Mouse (Mus musculus) gastrocnemius, postnatal 10 days (tissue): ENCODE measurements around the gene Fgfr2. TPM values are rescaled to one million over a fixed set of nuclear protein-coding genes. Genes with fewer than 3 reads are reported as not detected.

Experiments used
- DNase-seq: peaks from one replicate; pipeline ENCODE4 v3.0.0; 2021; ENCODE audit warnings: mixed read lengths
- total RNA-seq, 2 experiments: library from RNA; stranded (reverse); gene quantifications; 2 replicates each; pipeline ENCODE4 v1.2.3; 2021

Fgfr2 gene
- total RNA-seq, 2 experiments from 2014 or later, result 3.0 to 6.1 TPM

DNA sequence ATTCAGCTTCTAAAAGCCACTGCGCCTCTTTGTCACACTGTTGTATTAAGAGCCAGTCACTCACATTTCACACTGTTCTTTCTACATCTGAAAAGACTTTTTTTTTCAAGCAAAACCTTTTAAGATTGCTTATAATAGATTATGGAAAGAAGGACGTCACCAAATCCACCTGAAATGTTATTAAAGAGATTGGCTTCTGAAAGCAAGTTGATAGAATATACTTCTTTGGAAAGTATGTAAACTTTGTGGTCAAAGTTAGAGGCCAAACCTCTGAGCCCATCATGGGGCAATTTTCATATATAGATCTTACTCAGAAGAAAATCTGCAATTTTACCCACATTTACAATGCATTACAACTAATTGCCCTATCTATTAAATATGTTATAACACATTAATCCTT is 306.6 kb downstream of the Fgfr2 start:
- DNase-seq, result no peak

GRCm38 (mm10) chr7:132815081-132815480 is 308.1 kb downstream of the Fgfr2 start:
- no peak for DNase-seq

- no peak for DNase-seq
Measured at GRCm38 (mm10) chr7:132814089-132814450, 309.1 kb downstream of the Fgfr2 start.

DNA sequence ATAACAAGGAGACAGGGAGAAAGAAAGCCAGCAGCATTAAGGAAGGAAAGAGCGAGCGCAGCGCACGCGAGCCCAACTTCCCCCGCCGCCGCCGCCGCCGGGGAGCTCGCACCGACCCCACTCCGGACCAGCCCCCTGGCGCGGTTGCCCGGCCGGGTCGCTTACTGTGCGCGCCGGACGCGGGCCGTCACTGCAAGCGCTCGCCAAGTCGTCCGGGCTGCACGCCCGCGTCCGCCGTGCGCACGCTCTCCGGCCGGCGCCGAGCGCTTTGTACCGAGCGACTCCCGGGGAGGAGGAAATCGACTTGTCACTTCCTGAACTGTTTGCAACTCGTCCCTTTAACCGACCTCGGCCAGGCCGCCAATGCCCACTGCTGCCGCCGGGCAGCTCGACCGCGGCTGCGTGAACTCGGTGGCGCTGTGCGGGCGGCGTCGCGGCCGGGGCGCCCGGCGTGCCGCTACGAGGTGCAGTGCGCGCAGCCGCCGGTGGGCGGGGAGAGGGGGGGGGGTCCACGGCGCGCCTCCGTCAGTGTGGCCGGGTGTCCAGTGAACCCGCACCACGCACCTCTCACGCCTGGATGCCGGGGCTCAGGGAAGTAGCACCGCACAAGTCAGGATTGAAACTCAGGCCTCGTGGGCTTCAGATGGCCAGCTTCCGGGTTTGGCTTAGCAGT is 309.6 kb downstream of the Fgfr2 start, which contains the start of gene Fam53b:
Gene Fam53b, minus strand, starts transcription at position 471 of the 673 bp plus-strand sequence.
- DNase-seq, result peak; percentile 77

DNA sequence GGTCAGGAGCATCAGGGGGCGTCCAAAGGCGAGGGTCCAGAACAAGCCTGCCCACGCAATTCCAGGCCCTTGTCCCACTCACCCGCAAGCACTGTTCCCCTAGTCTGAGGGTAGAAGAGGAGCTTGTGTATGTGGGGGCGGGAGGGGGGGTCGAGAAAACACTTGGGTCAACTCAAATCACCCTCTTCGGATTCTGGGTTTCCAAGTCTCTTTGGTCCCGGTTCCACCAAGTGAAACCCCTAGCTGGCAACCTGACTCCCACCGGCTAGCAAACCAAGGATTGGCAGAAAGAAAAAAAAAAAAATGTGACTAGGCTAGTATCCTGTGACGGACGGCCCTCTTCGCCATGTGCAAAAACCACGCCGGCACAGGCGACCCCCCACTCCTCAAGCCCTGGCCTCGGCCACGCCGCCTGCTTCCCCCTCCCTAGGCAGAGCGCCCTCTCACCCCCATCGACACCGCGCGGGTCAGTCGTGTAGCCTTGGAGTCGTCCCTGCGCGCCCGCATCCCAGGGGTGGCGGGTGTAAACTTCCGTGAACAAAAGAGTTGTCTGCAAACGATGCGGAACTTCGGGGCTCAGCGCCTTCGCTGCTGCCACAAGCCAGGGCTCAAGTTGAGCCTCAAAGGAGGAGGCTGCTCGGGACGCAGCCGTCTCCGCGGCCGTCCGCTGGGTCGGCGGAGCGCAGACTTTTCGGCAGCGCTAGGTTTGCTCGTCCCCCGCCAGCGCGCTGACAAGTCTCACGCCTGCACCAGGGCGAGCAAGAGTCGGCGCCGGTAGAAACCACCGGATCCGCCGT is 310.3 kb downstream of the Fgfr2 start:
- peak; percentile 62 for DNase-seq

GRCm38 (mm10) chr7:132811716-132812618 is 311.2 kb downstream of the Fgfr2 start:
- DNase-seq, result no peak

DNA sequence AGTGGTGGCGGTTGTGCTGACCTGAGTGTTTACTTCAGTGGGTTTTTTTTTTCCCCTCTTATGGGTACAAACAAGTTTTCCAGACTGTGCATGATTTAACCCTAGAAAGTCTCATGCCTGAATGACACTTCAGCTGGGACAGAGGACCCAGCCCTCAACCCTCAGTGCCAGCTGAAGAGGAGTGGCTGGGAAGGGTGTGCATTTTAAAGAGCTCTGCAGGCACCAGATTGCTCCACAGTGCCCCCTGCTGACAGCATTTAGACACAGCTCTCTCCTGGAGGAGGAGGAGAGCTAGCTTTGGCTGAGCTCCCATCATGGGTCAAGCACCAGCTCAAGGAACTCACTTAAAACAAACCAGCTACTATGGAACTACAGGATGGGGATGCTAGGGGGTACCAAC is 312.3 kb downstream of the Fgfr2 start:
- peak; percentile 96 for DNase-seq

DNA sequence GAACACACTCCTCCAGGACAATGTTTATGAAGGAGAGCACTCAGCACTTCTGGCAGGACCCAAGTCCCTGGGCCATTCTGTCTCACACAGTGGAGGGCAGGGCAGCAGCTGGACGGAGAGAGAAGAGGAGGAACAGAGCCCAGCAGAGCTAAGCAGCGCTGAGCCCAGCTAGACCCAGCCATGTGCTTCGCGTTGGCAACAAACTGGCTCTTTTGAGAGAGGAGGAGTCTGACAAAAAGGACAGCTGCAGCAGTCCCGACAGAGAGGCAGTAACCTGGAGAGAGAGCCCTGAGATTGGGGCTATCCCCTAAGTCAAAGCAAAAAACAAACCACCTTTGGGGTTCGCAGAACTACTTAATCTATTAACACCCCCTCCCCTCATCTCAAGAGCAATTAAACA is 312.8 kb downstream of the Fgfr2 start:
- peak; percentile 62 for DNase-seq

DNA sequence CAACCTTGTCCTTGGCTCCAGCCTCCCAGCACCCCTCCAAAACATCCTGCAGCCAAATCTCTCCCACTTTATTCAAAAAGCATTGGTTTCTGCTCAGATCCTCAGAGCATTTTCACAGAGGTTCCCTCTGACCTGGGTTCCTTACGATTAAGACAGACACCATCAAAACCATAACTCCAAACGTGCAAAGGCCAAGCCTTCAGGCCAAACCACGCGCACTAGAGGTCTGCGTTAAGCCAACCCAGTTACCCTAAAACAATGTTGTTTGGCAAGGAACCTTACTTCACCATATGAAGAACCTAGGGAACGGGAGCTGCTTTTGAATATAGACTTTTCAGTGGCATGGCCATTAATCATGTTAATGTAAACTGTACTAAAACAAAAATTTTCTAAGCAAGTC is 313.4 kb downstream of the Fgfr2 start:
- no peak for DNase-seq

DNA sequence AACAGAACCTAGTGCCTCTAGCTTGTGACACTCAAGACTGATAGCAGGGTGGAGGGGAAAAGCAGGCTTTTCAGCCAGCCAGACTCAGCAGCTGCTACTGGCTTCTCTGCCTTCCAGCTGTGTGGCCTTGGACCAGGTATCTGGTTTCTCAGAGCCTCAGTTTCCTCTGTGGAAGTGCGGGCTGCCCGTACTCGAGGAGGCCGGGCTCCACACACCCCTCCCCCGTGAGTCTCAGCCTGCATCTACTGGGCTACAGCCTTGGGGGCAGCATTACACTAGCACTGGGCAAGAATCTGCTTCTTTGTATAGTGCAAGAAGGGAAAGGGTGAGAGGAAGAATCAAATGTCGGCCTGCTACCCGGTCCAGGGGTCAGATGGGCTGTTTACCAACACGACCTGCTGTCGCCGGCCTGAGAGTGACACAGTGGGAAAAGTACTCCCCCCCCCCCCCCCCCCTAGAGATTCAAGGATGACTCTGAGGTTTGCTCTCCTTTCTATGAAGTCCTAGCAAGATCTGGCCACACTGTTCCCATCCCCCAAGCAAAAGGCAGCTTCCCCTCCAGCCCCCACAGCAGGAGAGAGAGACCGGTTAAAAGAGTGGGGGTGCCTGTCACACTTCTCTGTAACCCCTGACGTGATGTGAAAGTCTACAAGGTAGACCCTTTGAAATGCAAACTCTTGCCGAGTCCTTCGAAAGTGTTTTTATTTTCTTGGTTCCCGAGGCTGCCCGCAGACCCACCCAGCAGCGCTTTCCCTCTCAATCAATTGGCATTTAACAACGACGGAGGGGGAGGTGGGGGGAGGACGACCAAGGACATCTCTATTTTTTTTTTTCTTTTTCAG is 314.1 kb downstream of the Fgfr2 start:
- DNase-seq, result no peak

DNA sequence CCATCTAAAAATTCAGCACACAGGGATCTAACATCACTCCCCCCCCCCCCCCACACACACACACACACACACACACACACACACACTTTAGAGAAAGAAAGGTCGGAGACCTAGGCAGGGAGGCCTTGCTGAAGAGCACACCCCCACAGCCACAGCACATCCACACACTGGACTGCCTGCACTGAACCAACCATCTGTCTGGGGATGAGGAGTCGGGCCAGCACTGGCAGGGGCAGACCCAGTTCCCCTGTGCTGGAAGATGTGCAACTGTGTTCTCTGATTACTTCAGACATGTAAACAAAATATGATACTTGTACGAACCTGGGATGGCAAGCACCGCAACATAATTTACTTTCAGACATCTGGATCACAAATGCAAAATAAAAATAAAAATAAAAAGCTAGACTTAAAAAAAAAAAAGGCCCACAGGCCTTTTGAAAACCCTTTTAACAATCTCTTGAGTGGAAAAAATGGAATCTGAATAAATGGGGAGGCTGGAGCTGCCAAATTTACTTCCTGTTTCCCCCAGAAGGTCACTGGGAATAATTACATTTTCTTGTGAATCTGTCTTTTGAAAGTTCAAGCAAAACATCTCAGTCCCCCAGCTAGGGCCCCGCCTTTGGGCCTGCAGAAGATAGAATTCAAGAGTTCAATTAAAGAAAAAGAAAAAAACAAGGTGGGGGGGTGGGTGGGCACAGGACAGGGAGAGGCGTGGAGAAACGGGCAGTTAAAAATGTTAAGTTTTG is 314.9 kb downstream of the Fgfr2 start:
- DNase-seq, result no peak

DNA sequence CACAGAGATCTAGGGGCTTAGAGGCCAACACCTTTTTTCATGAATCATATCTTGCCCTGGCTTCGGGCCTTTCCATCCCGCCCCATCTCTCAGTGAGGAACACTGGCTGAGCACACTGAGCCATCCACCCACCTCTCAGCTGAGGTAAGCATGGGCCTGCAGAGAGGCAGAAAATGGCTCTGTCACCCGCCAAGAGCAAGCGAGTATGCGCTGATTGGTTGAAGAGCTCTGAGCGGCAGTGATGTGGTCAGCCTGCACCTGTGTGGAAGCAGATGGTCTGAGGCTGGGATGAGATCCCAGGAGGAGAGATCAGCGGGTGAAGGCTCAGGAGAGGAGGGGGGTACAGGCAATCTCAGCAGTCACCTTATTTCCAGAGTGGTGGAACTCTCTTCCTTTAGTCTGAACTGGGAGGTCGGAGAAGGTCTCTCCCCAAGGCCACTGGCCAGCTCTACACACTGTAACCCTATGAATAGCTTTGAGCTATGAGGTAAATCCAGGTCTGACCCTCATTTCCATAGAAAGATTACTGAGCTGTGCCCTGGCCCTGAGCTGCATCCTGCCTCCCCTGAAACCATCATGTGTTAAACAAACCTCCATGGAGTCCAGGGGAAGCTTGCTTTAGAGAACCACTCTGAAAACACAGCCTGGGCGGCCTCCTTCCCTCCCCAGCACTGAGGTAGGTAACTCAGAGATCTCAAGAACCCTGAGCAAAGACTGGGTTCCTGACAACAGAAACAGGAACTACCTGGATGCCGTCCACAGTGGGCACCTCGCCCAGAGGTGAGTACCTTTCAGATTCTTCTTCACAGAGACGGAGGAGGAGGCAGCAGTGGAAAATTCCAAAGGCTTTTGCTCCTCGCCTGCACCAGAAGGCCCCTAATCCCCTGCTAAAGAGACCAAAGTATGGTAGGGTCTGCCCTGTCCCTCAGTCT is 316.0 kb downstream of the Fgfr2 start:
- no peak for DNase-seq

- DNase-seq, result peak; percentile 65
Measured at GRCm38 (mm10) chr7:132806286-132806685, 316.9 kb downstream of the Fgfr2 start.

DNA sequence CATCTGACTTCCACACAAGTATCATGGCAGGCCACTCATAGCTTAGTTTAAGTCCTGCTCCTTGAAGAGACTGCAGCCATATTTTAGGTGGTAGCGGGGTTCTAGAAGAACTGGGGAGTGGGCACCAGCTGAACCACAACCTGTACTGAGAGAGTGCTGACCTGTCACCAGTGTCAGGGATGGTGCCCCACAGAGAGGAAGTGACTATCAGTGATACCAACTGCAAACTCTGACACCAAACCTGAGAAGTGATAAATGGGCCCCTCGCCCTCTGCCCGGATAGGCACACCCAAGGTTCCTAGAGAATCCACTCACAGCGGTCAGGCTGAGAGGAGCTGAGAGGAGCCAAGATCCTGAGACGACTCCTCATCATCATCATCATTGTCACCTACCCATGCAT is 318.2 kb downstream of the Fgfr2 start:
- no peak for DNase-seq

- DNase-seq, result no peak
Measured at GRCm38 (mm10) chr7:132804461-132804860, 318.7 kb downstream of the Fgfr2 start.

DNA sequence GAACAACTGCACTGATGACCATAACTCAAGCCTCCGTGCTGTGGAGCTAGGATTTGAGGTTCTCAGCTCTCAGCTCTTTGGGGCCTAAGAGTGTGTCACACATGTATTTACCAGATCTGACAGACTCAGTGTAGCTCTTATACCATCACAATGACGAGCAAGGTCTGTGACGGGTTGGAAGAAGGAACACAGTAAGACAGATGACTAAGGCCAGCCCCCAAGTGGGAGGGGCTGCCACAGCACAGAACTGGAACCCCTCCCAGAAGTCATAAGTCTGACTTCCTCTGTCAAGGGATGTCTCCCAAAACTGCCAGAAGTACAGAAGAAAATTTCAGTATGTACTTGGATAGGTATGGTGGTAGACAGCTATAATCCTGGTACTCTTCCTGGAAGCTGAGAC is 319.2 kb downstream of the Fgfr2 start:
- DNase-seq, result no peak

DNA sequence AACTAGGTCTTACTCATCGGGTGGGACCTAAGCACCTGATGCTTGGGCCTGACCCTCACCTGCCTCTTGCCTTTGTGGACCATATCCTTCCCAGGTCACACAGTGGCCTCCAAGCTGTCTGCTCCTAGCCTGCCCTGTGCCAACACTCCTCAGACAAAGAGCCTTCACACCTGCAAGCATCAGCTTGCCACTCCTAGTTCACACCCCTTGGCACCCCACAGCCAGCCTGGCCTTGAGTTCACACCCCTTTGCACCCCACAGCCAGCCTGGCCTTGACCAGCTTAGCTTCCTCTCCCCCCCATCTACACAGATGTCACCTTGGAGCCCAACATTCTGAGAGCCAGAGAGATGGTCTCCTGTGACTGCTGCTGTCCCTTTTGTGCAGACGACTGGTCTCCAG is 319.8 kb downstream of the Fgfr2 start:
- no peak for DNase-seq

DNA sequence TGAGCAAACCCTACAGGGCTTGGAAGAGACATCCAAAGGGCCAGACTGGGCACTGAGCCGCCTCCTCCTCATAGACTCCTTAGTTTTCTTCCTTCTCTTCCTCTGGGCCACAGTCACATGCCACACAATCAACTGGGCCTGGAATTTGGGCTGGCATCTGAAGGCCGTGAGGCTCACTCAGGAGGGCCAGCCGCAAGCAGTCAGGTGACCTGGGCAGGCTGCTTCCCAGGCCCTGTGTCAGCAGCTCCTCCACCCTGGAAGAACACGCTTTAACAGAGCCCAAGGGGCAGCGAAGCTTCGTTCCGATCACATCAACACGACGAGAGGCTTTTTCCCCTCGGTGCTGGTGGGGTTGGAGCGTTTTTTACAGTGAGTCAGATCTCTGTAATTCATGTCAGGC is 320.5 kb downstream of the Fgfr2 start:
- DNase-seq, result no peak

GRCm38 (mm10) chr7:132802066-132802465 is 321.1 kb downstream of the Fgfr2 start:
- no peak for DNase-seq

GRCm38 (mm10) chr7:132801509-132801908 is 321.6 kb downstream of the Fgfr2 start:
- DNase-seq, result no peak
